Mouse (Mus musculus): ENCODE measurements at regions not wholly inside any gene's neighbourhood (a gene's known extent, or its start where the extent isn't known, plus 50 kb on each side); places are given as distances from the start of the nearest gene placed in this dataset.
"Not testable (repeated sequence)": the region's sequence is repeated elsewhere in the genome, so short reads cannot be mapped to it uniquely, and the experiment has no call there.

GRCm38 (mm10) chr6:20555320-20555883 is 659.9 kb upstream of the Kcnd2 start:
- no peak for DNase-seq

GRCm38 (mm10) chr6:20572621-20573020 is 642.7 kb upstream of the Kcnd2 start:
- no peak for DNase-seq

GRCm38 (mm10) chr6:20574734-20575133 is 640.6 kb upstream of the Kcnd2 start:
- DNase-seq: no peak

- no peak for DNase-seq
Measured at GRCm38 (mm10) chr6:20598783-20599182, 616.5 kb upstream of the Kcnd2 start.

GRCm38 (mm10) chr6:20604170-20604569 is 611.1 kb upstream of the Kcnd2 start:
- DNase-seq: peak in 1 of 2 experiments; percentile 15

- DNase-seq: no peak
Measured at GRCm38 (mm10) chr6:20620476-20620875, 594.8 kb upstream of the Kcnd2 start.

GRCm38 (mm10) chr6:20626382-20626781 is 588.9 kb upstream of the Kcnd2 start:
- no peak for DNase-seq

GRCm38 (mm10) chr6:20627071-20627470 is 588.2 kb upstream of the Kcnd2 start:
- DNase-seq: no peak

GRCm38 (mm10) chr6:20640301-20640700 is 575.0 kb upstream of the Kcnd2 start:
- DNase-seq: no peak

- no peak for DNase-seq
Measured at GRCm38 (mm10) chr6:20641375-20641774, 573.9 kb upstream of the Kcnd2 start.

GRCm38 (mm10) chr6:20641851-20642250 is 573.5 kb upstream of the Kcnd2 start:
- no peak for DNase-seq

- no peak for DNase-seq
Measured at GRCm38 (mm10) chr6:20657042-20657441, 558.3 kb upstream of the Kcnd2 start.

- no peak for DNase-seq
Measured at GRCm38 (mm10) chr6:20673219-20673618, 542.1 kb upstream of the Kcnd2 start.

GRCm38 (mm10) chr6:20686447-20687238 is 528.7 kb upstream of the Kcnd2 start:
- DNase-seq: not testable (repeated sequence)

- not testable (repeated sequence) for DNase-seq
Measured at GRCm38 (mm10) chr6:20687239-20687575, 528.1 kb upstream of the Kcnd2 start.

GRCm38 (mm10) chr6:20725948-20726347 is 489.4 kb upstream of the Kcnd2 start:
- DNase-seq: no peak

GRCm38 (mm10) chr6:20739095-20739494 is 476.2 kb upstream of the Kcnd2 start:
- no peak for DNase-seq

GRCm38 (mm10) chr6:20740406-20740805 is 474.9 kb upstream of the Kcnd2 start:
- DNase-seq: no peak

- no peak for DNase-seq
Measured at GRCm38 (mm10) chr6:20741240-20741639, 474.1 kb upstream of the Kcnd2 start.

GRCm38 (mm10) chr6:20757240-20757639 is 458.1 kb upstream of the Kcnd2 start:
- DNase-seq: no peak

- no peak for DNase-seq
Measured at GRCm38 (mm10) chr6:20761300-20761699, 454.0 kb upstream of the Kcnd2 start.

GRCm38 (mm10) chr6:20775872-20776271 is 439.4 kb upstream of the Kcnd2 start:
- DNase-seq: no peak
